Mouse (Mus musculus): ENCODE measurements around the gene Slc11a1. TPM values are rescaled to one million over a fixed set of nuclear protein-coding genes. Genes with fewer than 3 reads are reported as not detected.
A peak's percentile ranks its signal among the peaks of the same experiment; 100 is the strongest.

Gene Slc11a1
- total RNA-seq, 2 experiments from 2014 or later = 2.0 to 3.0 TPM

- no peak for DNase-seq (ENCODE audit: low spot score in 2 of 2)
These were observed 22.4 kb upstream of the Slc11a1 start for GRCm38 (mm10) chr1:74352532-74353096.

GRCm38 (mm10) chr1:74353453-74354229, 21.4 kb upstream of the Slc11a1 start:
- DNase-seq (ENCODE audit: low spot score in 2 of 2) = no peak

GRCm38 (mm10) chr1:74357531-74357930, 17.5 kb upstream of the Slc11a1 start:
- no peak for DNase-seq (ENCODE audit: low spot score in 2 of 2)

- no peak for DNase-seq (ENCODE audit: low spot score in 2 of 2)
These were observed 15.0 kb upstream of the Slc11a1 start for GRCm38 (mm10) chr1:74359952-74360517.

- DNase-seq (ENCODE audit: low spot score in 2 of 2) = peak; percentile 76 to 78
These were observed 13.2 kb upstream of the Slc11a1 start, which contains the start of gene Catip for GRCm38 (mm10) chr1:74361812-74362211. Gene Catip, plus strand, starts transcription at chr1:74362108.

- DNase-seq (ENCODE audit: low spot score in 2 of 2) = peak in 1 of 2 experiments; percentile 28
These were observed 12.4 kb upstream of the Slc11a1 start for GRCm38 (mm10) chr1:74362325-74363229.

GRCm38 (mm10) chr1:74363437-74363836, 11.6 kb upstream of the Slc11a1 start:
- DNase-seq (ENCODE audit: low spot score in 2 of 2) = no peak

GRCm38 (mm10) chr1:74364270-74364669, 10.7 kb upstream of the Slc11a1 start:
- DNase-seq (ENCODE audit: low spot score in 2 of 2) = no peak

- DNase-seq (ENCODE audit: low spot score in 2 of 2) = peak in 1 of 2 experiments; percentile 36
These were observed 6.9 kb upstream of the Slc11a1 start for GRCm38 (mm10) chr1:74367886-74368645.

GRCm38 (mm10) chr1:74370040-74370439, 5.0 kb upstream of the Slc11a1 start:
- no peak for DNase-seq (ENCODE audit: low spot score in 2 of 2)

GRCm38 (mm10) chr1:74373372-74373771, 1.6 kb upstream of the Slc11a1 start:
- DNase-seq (ENCODE audit: low spot score in 2 of 2) = no peak

- DNase-seq (ENCODE audit: low spot score in 2 of 2) = no peak
These were observed 566 bp downstream of the Slc11a1 start for GRCm38 (mm10) chr1:74375561-74375960.

GRCm38 (mm10) chr1:74376396-74376795, 1.4 kb downstream of the Slc11a1 start:
- no peak for DNase-seq (ENCODE audit: low spot score in 2 of 2)

- no peak for DNase-seq (ENCODE audit: low spot score in 2 of 2)
These were observed 4.1 kb downstream of the Slc11a1 start for GRCm38 (mm10) chr1:74379058-74379504.

- no peak for DNase-seq (ENCODE audit: low spot score in 2 of 2)
These were observed 5.5 kb downstream of the Slc11a1 start for GRCm38 (mm10) chr1:74380484-74380883.

- DNase-seq (ENCODE audit: low spot score in 2 of 2) = no peak
These were observed 6.6 kb downstream of the Slc11a1 start for GRCm38 (mm10) chr1:74381588-74382021.

GRCm38 (mm10) chr1:74383385-74383784, 8.4 kb downstream of the Slc11a1 start:
- no peak for DNase-seq (ENCODE audit: low spot score in 2 of 2)

- no peak for DNase-seq (ENCODE audit: low spot score in 2 of 2)
These were observed 9.5 kb downstream of the Slc11a1 start for GRCm38 (mm10) chr1:74384525-74384924.

GRCm38 (mm10) chr1:74385064-74385463, 10.1 kb downstream of the Slc11a1 start:
- DNase-seq (ENCODE audit: low spot score in 2 of 2) = no peak

GRCm38 (mm10) chr1:74385531-74385930, 10.5 kb downstream of the Slc11a1 start:
- no peak for DNase-seq (ENCODE audit: low spot score in 2 of 2)

GRCm38 (mm10) chr1:74386363-74386713, 11.3 kb downstream of the Slc11a1 start:
- no peak for DNase-seq (ENCODE audit: low spot score in 2 of 2)
